Mouse (Mus musculus) cerebral cortex, adult 2 months (tissue): ENCODE measurements around the gene Olfr17.

ENCODE experiments used
- WGBS: fragments of 180-500 bp; shearing (Covaris S2); methylation state at CpG from one replicate; pipeline ENCODE4 v1.1.7; 2018; 5-methylcytosine and 5-hydroxymethylcytosine counted together

Olfr17 gene

DNA sequence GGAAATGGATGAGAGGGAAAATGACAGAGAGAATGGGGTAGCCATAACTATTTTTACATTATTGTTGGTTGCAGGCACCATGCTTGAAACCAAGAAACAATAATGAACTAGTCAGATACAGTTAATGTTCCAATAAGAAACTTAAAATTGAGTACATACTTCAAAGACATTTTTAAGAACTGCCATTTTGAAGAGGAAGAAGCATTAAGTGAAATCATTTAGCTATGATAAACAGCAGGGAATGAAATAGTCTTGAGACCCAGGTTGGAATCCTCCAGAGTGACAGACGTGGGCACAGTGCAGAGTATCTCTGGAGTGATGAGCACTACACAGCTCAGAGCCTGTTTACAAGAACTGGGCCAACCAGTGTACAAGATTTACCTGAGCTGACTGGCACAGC lies at the start of gene Olfr17:
TSS of gene Olfr17 (plus strand) at position 301 of the 400 bp plus-strand sequence.
- 32% methylated on average over 1 of the region's 1 CpGs for WGBS

- WGBS, result 73% methylated on average over 1 of the region's 1 CpGs
These were observed 48.6 kb upstream of the Olfr17 start for GRCm38 (mm10) chr7:107044407-107044806.

DNA sequence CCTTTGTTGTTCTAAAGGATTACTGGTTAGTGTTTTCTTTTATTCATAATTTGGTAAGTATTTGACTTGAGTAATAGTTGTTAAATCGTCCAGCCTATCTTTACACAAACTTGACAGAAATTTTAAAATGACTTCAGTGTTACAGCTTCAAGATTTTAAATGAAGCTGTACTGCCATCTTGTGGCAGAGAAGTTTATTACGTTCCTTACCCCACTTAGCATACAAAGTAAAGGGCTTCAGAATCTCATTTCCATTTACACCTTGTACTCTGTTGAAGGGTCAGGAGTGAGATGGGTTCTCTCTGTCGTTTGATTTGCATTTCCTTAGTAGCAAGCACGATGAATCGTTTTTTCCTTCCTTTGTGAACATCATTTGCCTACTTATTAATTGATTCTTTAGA lies 47.2 kb upstream of the Olfr17 start:
- 3% methylated on average over 5 of the region's 5 CpGs for WGBS

DNA sequence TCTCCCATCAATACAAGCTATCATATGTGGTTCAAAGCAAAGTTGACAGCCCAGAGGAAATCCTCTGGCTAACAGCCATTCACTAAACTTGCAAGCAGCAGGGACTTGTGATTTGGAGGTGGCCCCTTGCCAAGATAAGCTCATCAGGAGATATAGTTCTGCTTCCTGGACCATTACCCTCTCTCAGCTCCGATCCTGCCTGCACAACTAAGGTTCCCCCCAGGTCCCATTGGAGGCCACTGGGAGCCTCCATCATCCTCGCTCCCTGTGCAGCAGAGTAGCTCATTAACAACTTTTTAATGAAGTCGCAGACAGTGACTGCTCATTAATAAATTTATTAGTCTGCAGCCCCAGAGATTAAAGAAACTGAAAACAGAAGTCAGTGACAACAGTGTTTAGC lies 45.4 kb upstream of the Olfr17 start:
- WGBS, result 42% methylated on average over 3 of the region's 3 CpGs

- WGBS, result 92% methylated on average over 2 of the region's 2 CpGs
These were observed 22.3 kb upstream of the Olfr17 start, which contains the start of gene Olfr714 for GRCm38 (mm10) chr7:107070681-107071080. TSS of gene Olfr714 (plus strand) at chr7:107070981.

DNA sequence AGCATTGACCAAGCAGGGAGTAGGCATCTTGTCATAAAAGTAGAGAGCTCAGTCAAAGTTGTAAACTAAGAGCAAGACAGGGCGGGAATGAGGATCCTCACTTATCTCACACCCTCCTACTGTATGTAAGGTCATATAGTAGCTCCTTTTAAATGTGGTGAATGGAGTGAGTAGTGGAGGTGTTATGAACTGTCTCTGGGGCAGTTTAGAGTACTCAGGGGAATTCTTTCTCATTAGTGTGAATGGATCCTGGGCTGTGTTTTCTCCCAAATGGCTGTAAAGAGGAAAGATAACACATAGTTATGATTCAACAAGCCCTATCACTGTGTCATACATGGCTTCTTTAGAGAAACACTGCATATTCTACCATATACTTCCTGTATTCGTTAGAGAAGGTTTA lies 17.2 kb downstream of the Olfr17 start, which contains the start of gene Olfr715b:
TSS of gene Olfr715b (minus strand) at position 101 of the 400 bp plus-strand sequence.
- WGBS, result 78% methylated on average over 2 of the region's 2 CpGs

- 91% methylated on average over 3 of the region's 3 CpGs for WGBS
These were observed 38.0 kb downstream of the Olfr17 start, which contains the start of gene Olfr715 for GRCm38 (mm10) chr7:107130983-107131382. TSS of gene Olfr715 (minus strand) at chr7:107131083.

DNA sequence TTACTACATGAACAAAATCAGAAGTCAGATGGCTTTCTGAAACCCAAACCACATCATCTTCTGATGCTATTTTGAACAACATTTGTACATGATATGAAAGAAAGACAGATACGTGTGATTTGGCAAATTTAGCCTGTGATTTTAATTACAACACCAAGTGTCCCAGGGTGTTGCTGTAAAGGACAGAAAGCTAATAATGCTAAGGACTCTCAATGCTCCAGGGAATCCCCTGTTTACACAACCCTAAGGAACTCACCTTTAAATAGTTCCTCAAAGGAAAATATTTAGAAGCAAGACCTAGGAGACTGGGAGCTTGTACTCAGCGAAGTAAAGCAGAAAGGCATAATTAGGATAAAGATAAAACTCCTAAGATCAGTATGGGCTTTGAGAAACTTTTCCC lies 45.0 kb downstream of the Olfr17 start, which contains the start of gene Olfr716:
TSS of gene Olfr716 (plus strand) at position 301 of the 400 bp plus-strand sequence.
- 64% methylated on average over 2 of the region's 2 CpGs for WGBS
